Mouse (Mus musculus) stomach, postnatal 0 days (tissue): ENCODE measurements around the gene Negr1.

Experiments
- CTCF ChIP-seq: IDR thresholded peaks from 2 replicates; pipeline ENCODE4 v1.5.1; 2016; ENCODE audit warnings: antibody characterized with exemption, low read depth, mild to moderate bottlenecking, moderate library complexity
- EP300 ChIP-seq: optimal IDR thresholded peaks from 2 replicates; pipeline ENCODE3; 2016; ENCODE audit warnings: antibody characterized with exemption

DNA sequence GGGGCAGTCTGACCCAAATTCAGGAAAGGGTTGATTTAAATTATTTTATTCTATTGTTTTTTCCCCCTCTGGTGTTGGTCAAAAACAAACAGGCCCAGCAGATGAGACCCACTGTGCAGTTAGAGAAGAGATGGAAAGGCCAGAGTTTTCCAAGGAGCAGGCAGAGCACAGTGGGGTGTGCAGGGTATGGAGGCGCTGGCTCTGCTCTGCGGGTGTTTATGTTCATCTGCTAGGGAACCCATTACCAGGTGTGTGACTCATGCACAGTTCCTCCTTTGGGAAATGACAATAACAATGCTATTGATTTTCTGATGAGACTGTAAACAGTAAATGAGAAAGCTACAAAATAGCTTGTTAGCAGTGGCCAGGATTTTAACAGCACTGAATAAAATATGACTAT is 210.0 kb downstream of the Negr1 start:
- TF ChIP-seq CTCF (no peak), EP300 (no peak)
